Mouse (Mus musculus): ENCODE results near the gene Ctrl. TPM values are rescaled to one million over a fixed set of nuclear protein-coding genes. Genes with fewer than 3 reads are reported as not detected.

The Ctrl gene
- total RNA-seq, 2 experiments from 2014 or later: 0.46 to 0.55 TPM

Small RNAs within 50 kb of the gene (microRNA-seq; reads per million reads assigned to microRNA genes)
- 0 to 0.27 reads per million in 2 experiments for gene Mir7074

Other genes with a start within 250 kb of the Ctrl start
- 1 to 10 TPM in 1 of 2 experiments, under 1 TPM in 1; 0.69 to 5.7 TPM for gene Carmil2, start 247.6 kb downstream of the Ctrl start, total RNA-seq (2021)
- gene Acd, start 232.8 kb downstream of the Ctrl start, total RNA-seq (2021): 10 to 100 TPM; 13.8 to 16.9 TPM
- gene Pard6a, start 232.7 kb downstream of the Ctrl start, total RNA-seq (2021): 1 to 10 TPM; 7.8 to 9.1 TPM
- not detected for gene 4933405L10Rik, start 226.2 kb downstream of the Ctrl start, total RNA-seq (2021)
- 1 to 10 TPM; 2.4 to 2.5 TPM for gene Enkd1, start 225.7 kb downstream of the Ctrl start, total RNA-seq (2021)
- 1 to 10 TPM; 3.6 to 3.7 TPM for gene Gfod2, start 175.2 kb downstream of the Ctrl start, total RNA-seq (2021)
- 10 to 100 TPM; 23.1 to 24.7 TPM for gene Ranbp10, start 106.5 kb downstream of the Ctrl start, total RNA-seq (2021)
- gene Tsnaxip1, start 106.1 kb downstream of the Ctrl start, total RNA-seq (2021): under 1 TPM in 1 of 2 experiments, not detected in 1; 0.38 TPM
- 1 to 10 TPM; 3.2 to 4.2 TPM for gene Cenpt, start 80.6 kb downstream of the Ctrl start, total RNA-seq (2021)
- gene Thap11, start 78.7 kb downstream of the Ctrl start, total RNA-seq (2021): 10 to 100 TPM; 27.5 to 29.1 TPM
- gene Nutf2, start 73.3 kb downstream of the Ctrl start, total RNA-seq (2021): 10 to 100 TPM; 27.2 to 34.3 TPM
- 10 to 100 TPM; 26.8 to 28.4 TPM for gene Edc4, start 53.0 kb downstream of the Ctrl start, total RNA-seq (2021)
- under 1 TPM in 1 of 2 experiments, not detected in 1; 0.54 TPM for gene Nrn1l, start 40.3 kb downstream of the Ctrl start, total RNA-seq (2021)
- 10 to 100 TPM; 16.9 to 17.6 TPM for gene Pskh1, start 33.4 kb downstream of the Ctrl start, total RNA-seq (2021)
- gene Psmb10, start 4.6 kb upstream of the Ctrl start, total RNA-seq (2021): 10 to 100 TPM; 57.6 to 66.5 TPM
- 1 to 10 TPM; 1.0 to 1.3 TPM for gene Lcat, start 9.5 kb upstream of the Ctrl start, total RNA-seq (2021)
- gene Slc12a4, start 32.2 kb upstream of the Ctrl start, total RNA-seq (2021): 10 to 100 TPM; 50.8 to 52.0 TPM
- not detected for gene Dpep3, start 45.6 kb upstream of the Ctrl start, total RNA-seq (2021)
- gene Dus2, start 57.5 kb upstream of the Ctrl start, total RNA-seq (2021): 1 to 10 TPM; 7.4 to 7.8 TPM
- gene Dpep2nb, start 72.1 kb upstream of the Ctrl start, total RNA-seq (2021): not detected
- 1 to 10 TPM; 9.5 to 9.9 TPM for gene Ddx28, start 78.0 kb upstream of the Ctrl start, total RNA-seq (2021)
- gene Nfatc3, start 125.0 kb upstream of the Ctrl start, total RNA-seq (2021): 10 to 100 TPM; 22.0 to 29.4 TPM
- 1 to 10 TPM in 1 of 2 experiments, under 1 TPM in 1; 0.45 to 1.0 TPM for gene Esrp2, start 203.1 kb upstream of the Ctrl start, total RNA-seq (2021)
- gene Pla2g15, start 216.5 kb upstream of the Ctrl start, total RNA-seq (2021): 1 to 10 TPM; 5.5 to 8.1 TPM
- gene Slc7a6, start 235.0 kb upstream of the Ctrl start, total RNA-seq (2021): 10 to 100 TPM; 12.2 to 13.8 TPM

Data from heart, postnatal 14 days (tissue).